Mouse (Mus musculus): ENCODE data around the gene Vmn2r81.
"Not testable (repeated sequence)": the region's sequence is repeated elsewhere in the genome, so short reads cannot be mapped to it uniquely, and the experiment has no call there.

DNA sequence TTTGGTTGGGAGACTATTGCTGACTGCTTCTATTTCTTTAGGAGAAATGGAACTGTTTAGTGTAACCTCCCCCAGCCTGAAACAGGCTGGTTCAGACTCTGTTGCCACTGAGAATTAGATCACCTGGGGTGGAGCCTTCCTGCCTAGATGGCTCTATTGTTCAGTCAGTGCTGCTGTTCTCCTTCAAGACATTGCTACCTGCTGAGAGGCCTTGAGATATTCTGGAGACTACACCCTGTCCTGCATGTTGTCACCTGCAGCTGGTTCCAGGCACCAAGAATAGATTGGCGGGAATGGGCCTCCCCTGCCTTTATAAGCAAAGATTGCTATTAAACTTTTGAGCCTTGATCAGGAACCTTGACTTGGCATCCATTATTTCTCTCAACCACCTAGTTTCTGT, 47.5 kb upstream of the Vmn2r81 start:
- TF ChIP-seq CTCF (IDR thresholded peaks at IDR 0.05; ENCODE audit: control insufficient read depth, insufficient read depth, insufficient read length); MYOG (IDR thresholded peaks at IDR 0.05; ENCODE audit: control insufficient read depth, extremely low read depth, insufficient read length): not testable (repeated sequence)
